Mouse (Mus musculus): ENCODE results near the gene Pde2a. TPM values are rescaled to one million over a fixed set of nuclear protein-coding genes. Genes with fewer than 3 reads are reported as not detected.
A peak's percentile ranks its signal among the peaks of the same experiment; 100 is the strongest.

Gene Pde2a
- total and polyA plus RNA-seq, 3 experiments = 41.6 to 57.1 (median 56.0) TPM

GRCm38 (mm10) chr7:101385331-101385733, 36.2 kb upstream of the Pde2a start:
- DNase-seq = peak; percentile 45 to 46
- no peak for TF ChIP-seq EP300 (IDR thresholded peaks at IDR 0.05; ENCODE audit: insufficient read depth, low read depth, low read length)
- no peak; the same call in 1 of the 2 replicates for TF ChIP-seq POLR2A (IDR thresholded peaks at IDR 0.05; ENCODE audit: insufficient read depth, low read depth, low read length)
- TF ChIP-seq CTCF (IDR thresholded peaks at IDR 0.05) = no peak
- peak overlapping the region; percentile 20; the same call in 1 of the 2 replicates for H3K4me3 ChIP-seq
- 38% methylated on average over 6 of the region's 6 CpGs for WGBS
- H3K36me3 ChIP-seq (ENCODE audit: control insufficient read depth, insufficient read depth, low read length) = no peaks in the 10 kb centered on the region
- peak overlapping the region; percentile 36 for H3K27ac ChIP-seq
- no peaks in the 10 kb centered on the region for H3K79me2 ChIP-seq (replicated peaks; ENCODE audit: control insufficient read depth, insufficient read depth, low read length)
- H3K27me3 ChIP-seq (ENCODE audit: control insufficient read depth, insufficient read depth, low read length) = no peaks in the 10 kb centered on the region
- 0 out of 2 replicates have a peak overlapping the region, but pooled peaks have one; percentile 13 for H3K9ac ChIP-seq (ENCODE audit: low read depth, low read length)
- H3K4me1 ChIP-seq (ENCODE audit: control insufficient read depth, insufficient read depth, low read length) = peaks cover 16% of the 10 kb centered on the region
- intact Hi-C loops (cut with DNase I) = no loop called here

- intact Hi-C loops (cut with DNase I) = no loop called here
- H3K79me2 ChIP-seq (replicated peaks; ENCODE audit: control insufficient read depth, insufficient read depth, low read length) = no peaks in the 10 kb centered on the region
- no peaks in the 10 kb centered on the region for H3K36me3 ChIP-seq (ENCODE audit: control insufficient read depth, insufficient read depth, low read length)
- no peak overlapping the region for H3K4me3 ChIP-seq
- H3K27me3 ChIP-seq (ENCODE audit: control insufficient read depth, insufficient read depth, low read length) = no peaks in the 10 kb centered on the region
- H3K27ac ChIP-seq = peak overlapping the region; percentile 8
- TF ChIP-seq EP300 (IDR thresholded peaks at IDR 0.05; ENCODE audit: insufficient read depth, low read depth, low read length) (no peak), CTCF (IDR thresholded peaks at IDR 0.05) (no peak), POLR2A (IDR thresholded peaks at IDR 0.05; ENCODE audit: insufficient read depth, low read depth, low read length) (no peak)
- DNase-seq = no peak
- H3K4me1 ChIP-seq (ENCODE audit: control insufficient read depth, insufficient read depth, low read length) = peaks cover 16% of the 10 kb centered on the region
- no peak overlapping the region for H3K9ac ChIP-seq (ENCODE audit: low read depth, low read length)
- WGBS = 60% methylated on average over 10 of the region's 10 CpGs
These were observed 35.5 kb upstream of the Pde2a start for GRCm38 (mm10) chr7:101385866-101386452.

- Histone ChIP-seq H3K27ac (no peak overlapping the region), H3K9ac (ENCODE audit: low read depth, low read length) (no peak overlapping the region), H3K27me3 (ENCODE audit: control insufficient read depth, insufficient read depth, low read length) (no peaks in the 10 kb centered on the region), H3K4me1 (ENCODE audit: control insufficient read depth, insufficient read depth, low read length) (peaks cover 26% of the 10 kb centered on the region), H3K36me3 (ENCODE audit: control insufficient read depth, insufficient read depth, low read length) (no peaks in the 10 kb centered on the region), H3K79me2 (replicated peaks; ENCODE audit: control insufficient read depth, insufficient read depth, low read length) (no peaks in the 10 kb centered on the region), H3K4me3 (no peak overlapping the region)
- WGBS = 63% methylated on average over 6 of the region's 6 CpGs
- DNase-seq = no peak
- intact Hi-C loops (cut with DNase I) = no loop called here
- no peak for TF ChIP-seq EP300 (IDR thresholded peaks at IDR 0.05; ENCODE audit: insufficient read depth, low read depth, low read length)
These were observed 32.2 kb upstream of the Pde2a start for GRCm38 (mm10) chr7:101389256-101389655.

GRCm38 (mm10) chr7:101391909-101392479, 29.5 kb upstream of the Pde2a start:
- no peaks in the 10 kb centered on the region for H3K27me3 ChIP-seq (ENCODE audit: control insufficient read depth, insufficient read depth, low read length)
- no peak for DNase-seq
- H3K36me3 ChIP-seq (ENCODE audit: control insufficient read depth, insufficient read depth, low read length) = no peaks in the 10 kb centered on the region
- peak overlapping the region; percentile 81; the same call in 1 of the 2 replicates for H3K27ac ChIP-seq
- WGBS = 89% methylated on average over 4 of the region's 4 CpGs
- H3K4me3 ChIP-seq = no peak overlapping the region
- peaks cover 16% of the 10 kb centered on the region for H3K4me1 ChIP-seq (ENCODE audit: control insufficient read depth, insufficient read depth, low read length)
- H3K79me2 ChIP-seq (replicated peaks; ENCODE audit: control insufficient read depth, insufficient read depth, low read length) = no peaks in the 10 kb centered on the region
- intact Hi-C loops (cut with DNase I) = no loop called here
- H3K9ac ChIP-seq (ENCODE audit: low read depth, low read length) = no peak overlapping the region
- TF ChIP-seq POLR2A (IDR thresholded peaks at IDR 0.05; ENCODE audit: insufficient read depth, low read depth, low read length) (no peak), EP300 (IDR thresholded peaks at IDR 0.05; ENCODE audit: insufficient read depth, low read depth, low read length) (no peak), CTCF (IDR thresholded peaks at IDR 0.05) (no peak)

- peak overlapping the region; percentile 31; the same call in 1 of the 2 replicates for H3K9ac ChIP-seq (ENCODE audit: low read depth, low read length)
- peaks cover 16% of the 10 kb centered on the region for H3K4me1 ChIP-seq (ENCODE audit: control insufficient read depth, insufficient read depth, low read length)
- WGBS = 15% methylated on average over 4 of the region's 4 CpGs
- no peaks in the 10 kb centered on the region for H3K79me2 ChIP-seq (replicated peaks; ENCODE audit: control insufficient read depth, insufficient read depth, low read length)
- no peaks in the 10 kb centered on the region for H3K27me3 ChIP-seq (ENCODE audit: control insufficient read depth, insufficient read depth, low read length)
- H3K36me3 ChIP-seq (ENCODE audit: control insufficient read depth, insufficient read depth, low read length) = no peaks in the 10 kb centered on the region
- peak overlapping the region; percentile 81 for H3K27ac ChIP-seq
- intact Hi-C loops (cut with DNase I) = no loop called here
- TF ChIP-seq CTCF (IDR thresholded peaks at IDR 0.05) (no peak), EP300 (IDR thresholded peaks at IDR 0.05; ENCODE audit: insufficient read depth, low read depth, low read length) (no peak), POLR2A (IDR thresholded peaks at IDR 0.05; ENCODE audit: insufficient read depth, low read depth, low read length) (no peak)
- H3K4me3 ChIP-seq = no peak overlapping the region
- DNase-seq = peak; percentile 40 to 43
These were observed 28.5 kb upstream of the Pde2a start for GRCm38 (mm10) chr7:101393015-101393414.
